Mouse (Mus musculus): ENCODE measurements around the gene Ahnak2. TPM values are rescaled to one million over a fixed set of nuclear protein-coding genes. Genes with fewer than 3 reads are reported as not detected.

Gene Ahnak2
- total and polyA plus RNA-seq, 3 experiments: 2.6 to 11.4 TPM; not detected in 1

- Histone ChIP-seq H3K27ac (ENCODE audit: control insufficient read depth, low read depth, low read length) (no peak overlapping the region), H3K9me3 (replicated peaks; ENCODE audit: insufficient read depth, low read length) (no peaks in the 10 kb centered on the region), H3K4me3 (ENCODE audit: control insufficient read depth in 1 of 2, insufficient read depth in 1 of 2, low read depth in 2 of 2, low read length in 2 of 2) (no peak overlapping the region), H3K36me3 (ENCODE audit: control insufficient read depth in 1 of 2, insufficient read depth in 2 of 2, low read length in 2 of 2) (no peaks in the 10 kb centered on the region), H3K9ac (ENCODE audit: control insufficient read depth, low read depth, low read length, poor library complexity, severe bottlenecking) (no peak overlapping the region), H3K27me3 (ENCODE audit: control insufficient read depth in 1 of 2, insufficient read depth in 2 of 2, low read length in 2 of 2) (no peaks in the 10 kb centered on the region), H3K4me1 (ENCODE audit: control insufficient read depth in 1 of 2, insufficient read depth in 2 of 2, low read length in 2 of 2) (no peaks in the 10 kb centered on the region), H3K79me2 (ENCODE audit: control insufficient read depth, insufficient read depth, low read length, poor library complexity) (no peaks in the 10 kb centered on the region)
- DNase-seq (ENCODE audit: low read depth, low spot score): no peak
- TF ChIP-seq NRF1 (IDR thresholded peaks at IDR 0.05; ENCODE audit: insufficient read depth, low read depth, low read length, poor library complexity, severe bottlenecking): no peak
Measured at GRCm38 (mm10) chr12:112730808-112731207, 71.6 kb downstream of the Ahnak2 start.

GRCm38 (mm10) chr12:112727801-112728200 is 74.7 kb downstream of the Ahnak2 start:
- Histone ChIP-seq H3K27me3 (ENCODE audit: control insufficient read depth in 1 of 2, insufficient read depth in 2 of 2, low read length in 2 of 2) (no peaks in the 10 kb centered on the region), H3K9ac (ENCODE audit: control insufficient read depth, low read depth, low read length, poor library complexity, severe bottlenecking) (no peak overlapping the region)

GRCm38 (mm10) chr12:112724077-112724805 is 78.2 kb downstream of the Ahnak2 start:
- Histone ChIP-seq H3K4me3 (ENCODE audit: control insufficient read depth in 1 of 2, insufficient read depth in 1 of 2, low read depth in 2 of 2, low read length in 2 of 2) (no peak overlapping the region), H3K9me3 (replicated peaks; ENCODE audit: insufficient read depth, low read length) (no peaks in the 10 kb centered on the region), H3K4me1 (ENCODE audit: control insufficient read depth in 1 of 2, insufficient read depth in 2 of 2, low read length in 2 of 2) (peaks cover 0 to 14% of the 10 kb centered on the region in 2 experiments; a peak in 3 of 4 replicates), H3K27ac (ENCODE audit: control insufficient read depth, low read depth, low read length) (no peak overlapping the region), H3K27me3 (ENCODE audit: control insufficient read depth in 1 of 2, insufficient read depth in 2 of 2, low read length in 2 of 2) (peaks cover 0 to 2% of the 10 kb centered on the region in 2 experiments; a peak in 1 of 4 replicates), H3K36me3 (ENCODE audit: control insufficient read depth in 1 of 2, insufficient read depth in 2 of 2, low read length in 2 of 2) (0 out of 4 replicates have a peak, but pooled peaks cover 0 to 2% of the 10 kb centered on the region in 2 experiments), H3K9ac (ENCODE audit: control insufficient read depth, low read depth, low read length, poor library complexity, severe bottlenecking) (no peak overlapping the region), H3K79me2 (ENCODE audit: control insufficient read depth, insufficient read depth, low read length, poor library complexity) (no peaks in the 10 kb centered on the region; the same call in 1 of the 2 replicates)
- no peak for TF ChIP-seq POLR2AphosphoS5 (IDR thresholded peaks at IDR 0.05; ENCODE audit: borderline replicate concordance, low read depth, low read length)
- TF ChIP-seq SMC3 (IDR thresholded peaks at IDR 0.05; ENCODE audit: low read depth, low read length): peak; percentile 52
- TF ChIP-seq RAD21 (IDR thresholded peaks at IDR 0.05; ENCODE audit: low read depth, low read length): peak; percentile 17
- peak; percentile 17; the same call in 1 of the 2 replicates for TF ChIP-seq HCFC1 (IDR thresholded peaks at IDR 0.05; ENCODE audit: low read depth, low read length)
- peak; percentile 65; the same call in 1 of the 2 replicates for TF ChIP-seq MYC (IDR thresholded peaks at IDR 0.05; ENCODE audit: low read depth, low read length)
- TF ChIP-seq USF1 (IDR thresholded peaks at IDR 0.05; ENCODE audit: low read depth, low read length): 0 out of 2 replicates have a peak, but pooled peaks have one; percentile 21
- peak; percentile 87 to 100 (median 91) for TF ChIP-seq CTCF (IDR thresholded peaks at IDR 0.05 in 2 of 3, conservative IDR thresholded peaks at IDR 0.05 in 1 of 3; ENCODE audit: control insufficient read depth in 1 of 3, insufficient read depth in 1 of 3, low read depth in 2 of 3, low read length in 3 of 3, poor library complexity in 1 of 3, severe bottlenecking in 1 of 3)
- peak; percentile 77 for TF ChIP-seq MAX (IDR thresholded peaks at IDR 0.05; ENCODE audit: low read length)
- no peak for TF ChIP-seq BHLHE40 (IDR thresholded peaks at IDR 0.05; ENCODE audit: borderline replicate concordance, low read depth, low read length)
- TF ChIP-seq JUND (IDR thresholded peaks at IDR 0.05; ENCODE audit: low read depth, low read length): no peak
- TF ChIP-seq USF2 (IDR thresholded peaks at IDR 0.05; ENCODE audit: borderline replicate concordance in 1 of 2, insufficient read depth in 1 of 2, low read depth in 1 of 2, low read length in 2 of 2): no peak
- DNase-seq (ENCODE audit: low read depth, low spot score): peak; percentile 96

More at GRCm38 (mm10) chr12:112727801-112728200, 74.7 kb downstream of the Ahnak2 start:
- Histone ChIP-seq H3K4me1 (ENCODE audit: control insufficient read depth in 1 of 2, insufficient read depth in 2 of 2, low read length in 2 of 2) (peaks cover 0 to 9% of the 10 kb centered on the region in 2 experiments; a peak in 3 of 4 replicates), H3K79me2 (ENCODE audit: control insufficient read depth, insufficient read depth, low read length, poor library complexity) (no peaks in the 10 kb centered on the region), H3K9me3 (replicated peaks; ENCODE audit: insufficient read depth, low read length) (no peaks in the 10 kb centered on the region), H3K4me3 (ENCODE audit: control insufficient read depth in 1 of 2, insufficient read depth in 1 of 2, low read depth in 2 of 2, low read length in 2 of 2) (no peak overlapping the region), H3K36me3 (ENCODE audit: control insufficient read depth in 1 of 2, insufficient read depth in 2 of 2, low read length in 2 of 2) (0 out of 4 replicates have a peak, but pooled peaks cover 0 to 2% of the 10 kb centered on the region in 2 experiments), H3K27ac (ENCODE audit: control insufficient read depth, low read depth, low read length) (no peak overlapping the region)
- no peak for TF ChIP-seq MYC (IDR thresholded peaks at IDR 0.05; ENCODE audit: low read depth, low read length)
- no peak for TF ChIP-seq TBP (IDR thresholded peaks at IDR 0.05; ENCODE audit: low read depth, low read length)
- TF ChIP-seq E2F4 (IDR thresholded peaks at IDR 0.05; ENCODE audit: borderline replicate concordance, low read depth, low read length): no peak
- no peak for TF ChIP-seq ZC3H11A (IDR thresholded peaks at IDR 0.05; ENCODE audit: low read depth, low read length)
- no peak for TF ChIP-seq TCF12 (IDR thresholded peaks at IDR 0.05; ENCODE audit: low read depth, low read length)
- TF ChIP-seq ETS1 (IDR thresholded peaks at IDR 0.05; ENCODE audit: low read depth, low read length): no peak
- no peak for TF ChIP-seq KAT2A (conservative IDR thresholded peaks at IDR 0.05; ENCODE audit: low read depth, low read length)
- DNase-seq (ENCODE audit: low read depth, low spot score): no peak

All from MEL (cell line).